Mouse (Mus musculus) liver, postnatal 0 days (tissue): ENCODE measurements around the gene Eef1akmt2.

Source experiments
- CTCF ChIP-seq: sonication (generic); IDR thresholded peaks from 2 replicates; pipeline ENCODE4 v1.5.1; 2016; ENCODE audit warnings: antibody characterized with exemption, low read depth
- EP300 ChIP-seq: IDR thresholded peaks from 2 replicates; pipeline ENCODE4 v1.6.1; 2016; ENCODE audit warnings: antibody characterized with exemption, low read depth, mild to moderate bottlenecking

- no peak for TF ChIP-seq CTCF
- TF ChIP-seq EP300, result no peak
Measured at GRCm38 (mm10) chr7:132866316-132866715, 13.8 kb upstream of the Eef1akmt2 start.
